Mouse (Mus musculus) forelimb bud, embryonic 11.5 days (tissue): Measurements from ENCODE around the gene Grb14.

Experiments
- DNase-seq: peaks from one replicate; pipeline ENCODE4 v3.0.0-alpha.2; 2012; ENCODE audit warnings: low read depth, low spot score

Grb14 gene

DNA sequence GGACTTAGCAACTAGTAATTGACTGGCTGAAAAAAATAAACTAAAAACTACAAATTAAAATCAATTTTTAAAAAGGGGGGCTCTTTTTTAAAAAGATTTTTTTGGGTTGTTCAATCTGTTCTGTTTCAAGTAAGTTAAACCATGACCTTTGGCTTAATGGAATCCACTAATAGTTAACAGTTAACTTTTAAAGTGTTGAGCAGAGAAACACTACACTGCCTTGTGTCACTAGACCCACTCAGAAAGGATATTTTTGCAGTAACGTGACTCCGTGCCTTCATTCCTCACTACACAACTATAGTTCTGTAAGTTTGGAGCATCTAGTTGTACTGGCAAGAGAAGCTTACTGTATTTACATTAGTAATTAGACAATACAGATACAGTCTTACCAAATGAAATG is 50.2 kb downstream of the Grb14 start:
- DNase-seq = no peak

DNA sequence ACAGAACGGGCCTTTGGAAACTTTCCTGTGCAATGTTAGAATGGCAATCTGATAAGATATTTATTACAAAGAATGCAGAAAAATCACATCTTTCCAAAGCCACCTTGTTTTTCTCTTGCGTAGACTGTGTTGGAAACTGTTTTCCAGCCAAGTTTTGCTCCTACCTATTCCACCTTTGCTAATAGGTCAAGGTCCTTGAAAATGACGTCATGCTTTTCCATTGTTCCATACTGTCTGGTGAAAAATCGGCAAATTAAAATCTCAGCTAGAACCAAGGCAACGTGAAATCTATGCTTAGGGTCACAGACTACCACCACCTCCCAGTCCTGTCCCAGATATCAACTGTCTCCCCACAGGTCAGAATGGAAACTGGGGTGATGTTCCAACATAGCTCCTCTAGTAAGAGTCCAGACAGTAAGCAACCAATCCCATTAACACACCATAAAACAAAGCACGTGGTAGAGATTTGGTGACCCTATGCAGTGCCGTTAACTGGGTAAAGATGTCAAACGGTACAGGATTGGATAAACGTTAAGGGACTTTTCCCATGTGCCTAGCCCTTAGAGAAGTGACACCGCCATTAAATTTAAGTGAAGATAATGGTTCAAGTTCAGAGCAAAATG is 50.9 kb downstream of the Grb14 start:
- peak; percentile 14 for DNase-seq

DNA sequence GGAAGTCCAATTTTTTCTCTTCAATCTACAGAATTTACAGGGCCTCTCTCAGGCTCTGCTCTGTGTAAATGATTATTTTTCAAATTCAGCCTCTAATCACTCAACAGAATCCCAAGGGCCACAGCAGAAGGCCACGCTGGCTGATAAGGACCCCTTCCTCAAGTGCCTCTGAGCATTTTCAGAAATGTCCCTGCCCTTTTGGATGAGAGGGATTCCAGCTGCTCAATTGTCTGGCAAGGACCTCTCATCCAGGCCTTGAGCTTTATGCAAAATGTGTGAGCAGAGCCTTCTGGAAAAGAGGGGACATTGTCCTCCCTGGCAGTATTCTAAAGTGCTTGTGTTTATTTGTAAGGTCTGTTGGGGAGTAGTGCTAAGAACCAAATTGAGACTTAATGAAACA is 51.7 kb downstream of the Grb14 start:
- no peak for DNase-seq

DNA sequence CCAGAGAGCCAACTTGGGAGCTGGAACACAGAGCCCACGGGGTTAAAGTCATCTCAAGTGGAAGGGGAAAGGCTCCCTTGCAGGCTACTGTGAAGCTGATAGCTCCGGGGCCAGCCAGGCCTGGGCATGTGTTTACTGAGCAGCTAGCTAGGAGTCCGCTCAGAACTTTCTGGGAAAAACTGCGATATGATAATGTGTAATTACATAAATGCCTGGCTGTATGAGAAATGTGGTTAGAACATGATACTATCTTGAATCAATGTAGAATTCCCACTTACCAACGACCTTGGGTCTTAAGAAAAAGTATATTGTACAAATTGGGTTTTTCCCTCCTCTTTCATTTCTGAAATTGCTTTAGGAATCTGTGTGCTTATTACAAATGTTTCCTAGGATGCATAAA is 53.0 kb downstream of the Grb14 start:
- no peak for DNase-seq

DNA sequence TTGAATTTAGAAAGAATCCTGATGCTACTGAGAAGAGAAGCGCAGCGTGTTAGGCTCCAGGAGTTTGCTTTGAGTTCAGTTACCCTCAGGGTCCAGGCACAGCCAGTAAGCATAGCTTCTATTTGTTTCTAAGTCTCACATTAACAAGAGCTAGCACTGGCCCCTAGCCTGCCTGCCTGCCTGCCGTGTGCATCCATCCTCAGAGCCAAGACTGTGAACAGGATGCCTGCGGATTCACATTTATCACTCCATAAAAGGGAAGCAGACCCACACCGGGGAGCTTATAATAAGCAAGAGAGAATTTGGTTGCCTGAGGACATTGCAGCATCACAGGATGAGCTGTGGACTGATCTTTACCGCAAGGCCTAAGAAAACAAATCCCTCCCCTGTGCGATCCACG is 53.8 kb downstream of the Grb14 start:
- peak; percentile 20 for DNase-seq

DNA sequence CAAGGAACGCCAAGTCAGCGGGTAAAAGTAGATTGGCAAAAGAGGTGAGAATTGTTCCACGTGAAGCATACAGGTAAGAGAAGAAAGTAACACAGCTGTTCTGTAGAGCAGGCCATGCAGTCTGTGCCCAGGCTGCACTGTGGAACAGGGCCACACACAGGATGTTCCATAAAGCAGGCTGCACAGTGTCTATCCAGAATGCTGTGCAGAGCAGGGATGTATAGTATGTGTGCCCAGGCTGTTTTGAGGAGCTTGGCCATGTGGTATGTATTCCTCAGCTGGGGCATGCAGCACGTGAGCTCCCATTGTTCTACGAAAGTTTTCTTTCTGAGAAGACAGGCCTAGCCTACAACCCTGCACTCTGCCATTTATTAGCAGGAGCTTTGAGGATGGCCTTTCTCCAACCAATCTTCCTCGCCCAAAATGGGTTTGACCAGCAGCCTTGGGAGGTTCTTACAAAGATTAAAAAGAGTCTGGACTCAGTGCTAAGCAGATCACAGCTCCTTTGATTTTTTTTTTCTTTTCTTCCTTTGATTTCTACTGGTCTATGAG is 57.8 kb downstream of the Grb14 start:
- DNase-seq = no peak

DNA sequence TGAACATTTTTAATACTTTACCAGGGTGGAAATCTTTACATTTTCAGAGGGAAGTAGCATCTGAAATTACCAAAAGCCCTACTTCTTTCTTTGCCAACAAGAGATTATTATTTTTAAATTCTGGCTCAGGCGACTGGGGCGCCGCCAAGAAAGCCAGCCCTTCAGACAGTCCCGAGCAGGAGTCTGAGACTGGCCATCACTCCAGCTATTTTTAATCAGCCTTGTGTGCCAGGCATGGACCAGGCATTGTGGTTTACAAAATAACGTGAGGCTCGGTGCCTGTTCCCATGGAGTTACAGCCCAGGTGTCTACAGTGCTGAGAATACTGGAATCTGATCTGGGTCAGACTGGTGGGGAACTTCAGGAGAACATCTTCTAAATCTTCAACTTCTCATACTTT is 58.5 kb downstream of the Grb14 start:
- DNase-seq = no peak

DNA sequence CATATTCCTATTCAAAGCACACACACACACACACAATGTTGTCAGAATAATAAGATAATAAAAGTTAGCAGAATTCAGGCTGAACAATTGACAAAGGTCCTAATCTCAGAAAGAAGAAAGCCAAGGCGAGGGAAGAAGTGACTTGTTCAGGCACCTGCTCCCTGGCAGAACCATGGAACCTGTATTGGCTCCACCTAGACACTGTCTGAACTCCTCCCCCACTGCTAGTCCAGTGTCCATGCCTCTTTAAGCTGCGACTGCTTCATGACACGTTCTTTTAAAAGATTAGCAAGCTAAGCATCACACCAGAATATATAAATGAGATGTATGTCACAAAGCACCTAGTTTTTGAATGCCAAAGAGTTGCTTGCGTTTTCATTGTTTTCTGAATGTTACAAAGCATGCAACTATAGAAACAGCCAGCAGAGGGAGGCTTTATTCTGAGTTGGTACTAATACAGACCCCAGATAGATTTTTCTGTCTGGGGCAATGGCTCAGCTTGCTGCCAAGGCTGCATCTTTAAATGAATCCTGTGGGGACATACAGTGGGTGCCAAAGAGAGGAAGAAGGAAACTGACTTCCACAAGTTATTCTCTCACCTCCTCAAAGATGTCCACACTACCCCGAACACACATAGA is 59.4 kb downstream of the Grb14 start:
- DNase-seq = peak; percentile 45

DNA sequence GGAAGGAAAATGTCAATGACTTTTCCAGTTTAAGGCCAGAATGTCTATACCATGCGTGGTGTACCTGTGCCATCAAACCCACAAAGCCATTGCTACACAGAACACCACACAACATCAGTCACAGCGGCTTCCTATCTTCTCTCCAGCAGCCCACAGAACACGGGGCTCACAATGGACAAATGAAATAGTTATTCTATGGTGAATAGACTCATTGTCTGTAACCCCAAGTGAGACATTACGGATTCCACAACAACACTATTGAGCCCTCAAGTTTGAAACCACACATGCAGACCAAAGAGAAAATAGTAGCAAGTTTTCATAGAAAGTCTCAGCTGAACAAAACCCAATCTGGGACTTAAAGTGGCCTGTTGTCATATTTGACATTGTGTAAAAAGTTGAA is 62.6 kb downstream of the Grb14 start:
- DNase-seq = no peak

DNA sequence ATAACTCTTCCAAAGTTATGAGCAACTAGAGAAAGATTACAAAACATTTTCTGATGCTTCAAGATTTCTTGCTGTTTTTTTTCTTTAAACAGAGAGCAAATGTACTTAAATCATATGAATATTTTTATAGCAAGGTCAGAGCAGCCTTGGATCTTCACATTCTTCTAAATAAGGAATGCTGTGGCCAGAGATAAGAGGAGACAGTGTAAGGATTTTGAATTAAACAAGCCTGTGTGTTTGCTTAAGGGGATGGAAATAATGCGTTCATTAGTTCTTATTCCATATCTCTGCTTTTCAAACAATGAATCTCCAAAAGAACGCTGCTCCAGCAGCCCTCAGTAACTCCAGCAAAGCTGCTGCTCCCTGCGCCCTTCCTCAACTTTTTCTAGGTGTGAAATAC is 63.4 kb downstream of the Grb14 start:
- DNase-seq = no peak

DNA sequence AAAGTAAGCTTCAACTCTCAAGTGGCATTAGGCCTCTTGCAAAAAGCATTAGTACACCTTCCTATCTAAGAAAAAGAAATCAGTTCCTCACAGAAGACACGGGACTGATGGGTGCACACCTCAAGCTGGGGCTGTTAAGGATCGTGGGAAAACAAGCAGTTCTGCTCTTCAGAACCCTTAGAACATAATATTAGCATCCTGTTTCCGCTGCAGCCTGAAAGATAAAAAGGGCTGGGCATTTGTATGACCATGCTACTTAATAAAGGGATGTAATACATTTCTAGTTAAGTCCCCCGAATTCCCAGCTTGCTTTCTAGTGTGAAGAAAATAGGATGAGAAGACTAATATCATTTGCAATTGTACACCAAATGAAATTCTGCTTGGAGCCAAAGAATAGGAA is 65.1 kb downstream of the Grb14 start:
- no peak for DNase-seq

DNA sequence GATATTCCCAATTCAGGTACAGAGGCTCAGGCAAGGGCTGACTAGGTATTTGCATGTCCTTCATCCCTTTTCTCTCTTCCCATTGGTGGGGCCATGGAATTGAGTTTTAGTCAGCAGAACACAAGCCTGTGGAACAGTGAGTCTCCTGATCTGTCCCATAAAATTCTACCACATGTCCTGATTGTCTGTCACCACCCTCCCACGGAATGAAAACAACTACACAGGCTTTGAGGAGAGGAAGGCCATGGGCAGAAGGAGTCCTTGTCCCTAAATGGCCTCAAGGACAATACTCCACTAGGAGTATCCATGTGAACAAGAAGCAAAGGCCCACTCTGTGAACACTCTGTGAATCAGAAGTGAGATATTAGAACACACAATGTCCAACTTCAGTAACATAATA is 69.3 kb downstream of the Grb14 start:
- DNase-seq = no peak

DNA sequence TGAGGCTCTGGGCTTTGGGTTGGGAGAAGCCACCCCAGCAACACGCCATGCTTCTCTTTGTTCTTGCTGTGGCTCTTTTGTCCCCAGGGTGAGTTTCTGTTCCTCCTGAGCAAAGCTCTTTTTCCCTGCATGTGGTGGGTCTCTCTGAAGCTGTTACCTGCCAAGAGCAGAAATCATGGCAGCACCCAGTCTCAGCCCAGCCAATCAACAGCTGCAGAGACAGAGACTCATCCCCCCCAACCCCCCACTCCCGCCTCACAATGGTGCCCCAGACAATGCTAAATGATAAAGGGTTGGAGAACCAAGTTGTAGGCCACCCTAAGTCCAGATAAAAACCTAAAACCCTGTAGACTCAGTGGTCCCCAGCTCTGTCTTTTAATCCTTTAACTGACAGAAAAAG is 75.6 kb downstream of the Grb14 start:
- no peak for DNase-seq

DNA sequence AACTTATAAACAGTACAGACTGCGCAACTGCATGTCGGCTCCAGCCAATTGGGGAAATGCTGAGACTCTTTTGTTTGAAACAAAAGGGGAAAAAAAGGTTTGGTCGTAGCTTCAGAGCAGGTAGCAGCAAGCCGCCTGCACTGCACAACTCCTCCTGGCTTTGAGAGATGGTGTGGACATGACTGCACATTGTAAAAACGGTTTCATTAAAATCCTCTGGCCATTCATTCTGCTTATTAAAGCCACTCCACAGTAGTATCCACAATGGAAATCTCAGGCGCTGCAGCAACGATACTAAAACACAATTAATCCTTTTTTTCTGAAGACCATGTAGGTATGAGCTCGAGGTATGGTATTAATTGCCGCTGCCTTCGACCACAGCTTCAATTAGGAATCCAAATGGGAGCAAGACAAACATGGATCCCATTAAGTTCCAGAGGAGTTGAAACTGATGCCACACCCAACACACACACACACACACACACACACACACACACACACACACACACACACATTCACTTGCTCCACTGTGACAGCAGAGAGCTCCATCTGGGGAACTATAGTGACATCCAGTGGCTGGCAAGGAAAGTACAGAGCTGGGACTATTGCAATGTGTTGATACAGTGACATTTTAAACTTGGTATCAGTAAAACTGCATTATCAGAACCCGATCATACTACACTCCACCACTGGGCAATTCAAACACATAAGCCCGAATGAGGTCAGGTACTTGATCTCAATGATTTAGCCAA is 76.2 kb downstream of the Grb14 start:
- DNase-seq = peak; percentile 35

DNA sequence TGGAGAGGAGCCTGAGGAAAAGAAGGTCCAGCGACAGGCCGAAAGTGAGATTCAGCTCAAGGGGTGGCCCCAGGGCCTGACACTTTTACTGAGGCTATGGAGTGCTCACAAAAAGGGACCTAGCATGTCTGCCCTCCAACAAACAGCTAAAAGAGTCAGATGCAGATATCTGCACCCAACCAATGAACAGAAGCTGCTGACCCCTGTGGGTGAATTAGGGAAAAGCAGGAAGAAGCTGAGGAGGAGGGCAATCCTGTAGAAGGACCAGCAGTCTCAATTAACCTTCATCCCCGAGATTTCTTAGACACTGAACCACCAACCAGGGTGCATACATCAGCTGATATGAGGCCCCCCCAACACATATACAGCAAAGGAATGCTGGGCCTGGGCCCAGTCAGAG is 77.3 kb downstream of the Grb14 start:
- no peak for DNase-seq

DNA sequence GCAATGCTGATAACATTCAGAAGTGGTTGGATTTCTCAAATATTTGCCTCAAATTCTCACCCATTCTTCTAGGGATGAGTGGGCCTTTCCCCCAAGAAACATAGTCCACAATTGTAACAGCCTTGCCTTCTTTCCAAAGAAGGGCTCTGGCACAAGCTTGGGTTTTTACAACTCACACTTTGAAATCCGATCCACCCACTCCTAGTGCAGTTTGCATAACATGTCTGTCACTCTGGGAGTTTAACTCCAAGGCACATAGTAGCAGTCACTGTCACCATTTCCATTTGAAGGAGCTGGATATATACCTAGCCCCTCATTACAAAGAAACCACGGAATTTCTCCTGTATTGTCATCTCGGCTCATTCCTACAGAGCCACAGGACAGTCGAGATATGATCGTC is 103.9 kb downstream of the Grb14 start:
- no peak for DNase-seq

DNA sequence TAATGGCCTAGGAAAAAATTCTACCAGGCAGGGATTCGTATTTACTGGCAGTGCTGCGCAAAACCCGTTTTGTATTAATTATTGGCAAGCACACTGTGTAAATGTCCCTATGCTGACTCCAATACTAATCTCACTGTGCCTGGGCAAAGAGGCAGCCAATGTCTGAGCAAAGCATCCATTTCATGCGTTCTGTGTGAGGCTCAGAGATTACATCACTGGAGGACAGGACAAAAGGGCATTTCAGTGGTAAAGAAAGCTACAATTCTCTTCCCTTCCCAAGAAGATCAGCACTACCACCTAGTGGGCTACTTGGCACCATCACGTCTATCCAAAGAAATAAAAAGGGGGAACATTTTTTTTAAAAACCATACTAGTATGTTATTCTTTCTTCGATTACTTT is 109.3 kb downstream of the Grb14 start:
- DNase-seq = peak; percentile 30

DNA sequence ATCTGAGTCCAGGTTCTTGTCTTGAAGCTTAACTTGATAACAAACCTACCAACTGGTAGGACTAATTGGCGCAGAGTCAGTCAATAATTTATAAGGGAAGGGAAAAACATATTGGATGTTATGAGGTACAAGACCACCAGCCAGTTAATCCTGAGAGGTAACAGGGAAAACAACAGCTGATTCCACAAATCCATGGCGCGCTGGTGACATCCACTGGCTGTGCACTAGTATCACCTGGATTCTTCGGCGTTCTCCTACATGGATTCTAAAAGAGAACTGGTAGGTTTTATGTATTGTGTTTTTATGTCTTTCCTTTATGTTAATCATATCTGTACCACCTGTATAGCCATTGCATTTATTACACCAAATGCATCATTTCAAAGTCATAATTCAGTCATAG is 119.9 kb downstream of the Grb14 start:
- no peak for DNase-seq

DNA sequence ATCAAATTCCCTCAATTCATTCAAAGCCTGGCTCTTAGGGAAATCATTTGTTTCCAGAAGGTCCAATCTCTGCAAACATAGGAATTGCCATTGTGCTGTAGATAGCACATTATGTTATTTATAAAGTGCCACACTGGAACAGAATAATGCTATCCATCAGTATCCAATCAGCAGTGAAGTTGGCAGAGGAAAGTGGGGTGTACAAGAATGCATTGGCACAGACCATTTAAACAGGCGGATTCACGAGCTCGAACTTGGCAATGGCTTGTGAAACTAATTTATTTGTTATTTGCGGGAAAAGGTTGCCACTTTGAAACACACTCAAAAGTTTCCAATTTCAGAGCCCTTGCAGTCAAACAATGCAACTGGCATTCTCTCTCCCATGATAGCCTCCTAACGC is 126.9 kb downstream of the Grb14 start:
- no peak for DNase-seq

DNA sequence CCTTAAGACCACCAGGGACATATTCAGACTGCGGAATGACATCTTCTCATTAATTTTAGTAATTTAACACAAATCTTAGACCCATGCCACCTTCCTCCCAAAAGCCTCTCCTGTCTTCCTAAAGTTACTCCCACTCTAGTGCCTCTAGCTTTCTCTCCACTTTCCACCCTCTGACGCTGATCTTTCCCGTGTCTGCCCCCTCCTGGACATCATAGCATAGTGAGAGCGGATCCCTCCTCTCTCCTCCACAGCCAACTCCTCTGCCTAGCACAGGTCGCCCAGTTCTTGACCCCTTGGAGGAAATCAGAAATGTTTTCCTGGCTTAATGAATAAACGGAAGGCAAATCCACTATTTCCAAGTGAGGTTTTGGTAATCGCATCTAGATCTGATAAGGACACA is 131.6 kb downstream of the Grb14 start:
- no peak for DNase-seq

DNA sequence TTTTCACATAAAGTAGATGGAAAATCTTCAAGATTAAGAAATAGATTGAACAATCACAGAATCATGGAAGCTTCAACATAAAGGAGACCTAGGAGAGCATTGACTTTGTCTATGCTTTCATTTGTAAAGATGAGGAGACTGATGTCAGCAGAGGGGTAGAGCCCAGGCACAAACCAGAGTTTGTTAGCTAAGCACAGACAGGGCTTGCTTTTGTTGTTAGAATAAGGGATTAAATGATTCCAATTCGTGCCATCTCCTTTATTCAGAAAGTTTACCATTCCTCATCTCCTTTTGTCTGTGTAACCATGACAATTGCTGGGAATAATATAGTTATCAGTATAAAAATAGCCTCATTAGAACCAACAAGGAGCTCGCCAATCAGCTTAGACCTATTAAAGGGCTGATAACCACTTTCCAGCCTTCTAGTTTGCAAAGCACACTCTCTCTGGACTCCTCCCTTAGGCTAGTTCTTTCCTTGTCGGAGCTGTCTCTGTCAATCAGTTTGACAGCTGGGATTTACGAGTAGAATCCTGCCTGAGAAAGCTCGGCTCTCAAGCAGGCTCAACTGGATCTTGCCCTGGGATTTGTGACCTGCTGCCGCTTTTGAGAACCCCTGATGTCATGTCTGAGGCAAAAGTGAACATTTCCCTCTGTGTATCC is 137.6 kb downstream of the Grb14 start:
- peak; percentile 9 for DNase-seq

DNA sequence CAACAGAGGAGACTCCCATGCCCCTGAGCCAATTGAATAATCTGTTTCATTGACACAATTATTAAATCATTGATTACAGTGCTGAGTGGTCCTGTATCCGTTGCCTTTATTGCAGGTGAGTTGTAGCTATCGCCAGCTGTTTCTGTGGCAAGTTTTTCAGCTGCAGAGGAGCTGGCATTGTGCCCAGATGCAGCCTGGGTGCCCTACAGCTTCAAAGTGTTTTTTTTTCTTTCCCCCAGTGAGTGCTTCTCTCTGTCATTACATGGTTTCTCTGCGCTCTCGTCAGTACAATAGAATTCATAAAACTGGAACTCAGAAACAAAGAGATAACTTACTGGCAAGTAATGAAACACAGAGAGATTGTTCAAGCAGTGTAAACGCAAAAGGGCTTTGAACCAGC is 139.1 kb downstream of the Grb14 start:
- DNase-seq = no peak
